Mouse (Mus musculus) forebrain, embryonic 12.5 days (tissue): ENCODE results near the gene Wfs1. TPM values are rescaled to one million over a fixed set of nuclear protein-coding genes. Genes with fewer than 3 reads are reported as not detected.

Experiments
- ATAC-seq: fragments of 200-750 bp; cut with Nextera tagmentation; 2 replicates; pipeline ENCODE4 v1.8.0; 2017; ENCODE audit warnings: moderate TSS enrichment; ENCODE audit not compliant: low FRiP score
- H3K27ac ChIP-seq: fragments of 300-500 bp; sonication (generic); 2 replicates; pipeline ENCODE4 v1.5.1; 2016; ENCODE audit warnings: mild to moderate bottlenecking
- H3K27me3 ChIP-seq: fragments of 300-500 bp; sonication (generic); 2 replicates; pipeline ENCODE4 v1.6.1; 2016; ENCODE audit warnings: mild to moderate bottlenecking
- H3K36me3 ChIP-seq: fragments of 300-500 bp; sonication (generic); replicated peaks from 2 replicates; pipeline ENCODE4 v1.6.1; 2016; ENCODE audit warnings: mild to moderate bottlenecking
- H3K4me1 ChIP-seq: fragments of 300-500 bp; sonication (generic); 2 replicates; pipeline ENCODE4 v1.6.1; 2016
- H3K4me2 ChIP-seq: fragments of 300-500 bp; sonication (generic); 2 replicates; pipeline ENCODE4 v1.6.1; 2016; ENCODE audit warnings: mild to moderate bottlenecking, moderate library complexity
- H3K4me3 ChIP-seq: fragments of 300-500 bp; sonication (generic); replicated peaks from 2 replicates; pipeline ENCODE4 v1.5.1; 2016; ENCODE audit warnings: mild to moderate bottlenecking
- H3K9ac ChIP-seq: fragments of 300-500 bp; sonication (generic); 2 replicates; pipeline ENCODE4 v1.6.1; 2016; ENCODE audit warnings: mild to moderate bottlenecking
- H3K9me3 ChIP-seq: fragments of 300-500 bp; sonication (generic); 2 replicates; pipeline ENCODE4 v1.6.1; 2016
- WGBS: fragments of 180-500 bp; shearing (Covaris S2); methylation state at CpG from one replicate; pipeline ENCODE4 v1.1.7; 2016; 5-methylcytosine and 5-hydroxymethylcytosine counted together
- polyA plus RNA-seq: library from polyadenylated mRNA; unstranded; fragments of >200 nt; fragmentation: Nextera tagmentation; extraction: Ambion mirVana; gene quantifications from 2 replicates; pipeline ENCODE4 v1.2.1, GENCODE M21; 2016

The Wfs1 gene
- polyA plus RNA-seq, result 7.8 and 7.9 TPM in 2 replicates

- Histone ChIP-seq H3K27ac (0 out of 2 replicates have a peak within 1 kb of the TSS, but pooled peaks have one; percentile 5), H3K36me3 (no peaks in the 10 kb centered on the region), H3K4me3 (peak within 1 kb of the TSS; percentile 70), H3K9ac (peak within 1 kb of the TSS; percentile 75), H3K27me3 (peaks cover 17% of the 10 kb centered on the region; the same call in 1 of the 2 replicates), H3K4me1 (peaks cover 20% of the 10 kb centered on the region), H3K9me3 (no peaks in the 10 kb centered on the region), H3K4me2 (peak within 1 kb of the TSS; percentile 95)
- under 1% methylated on average over 58 of the region's 60 CpGs for WGBS
- ATAC-seq, result peak; percentile 99
These were observed at the start of gene Wfs1 for GRCm38 (mm10) chr5:36988781-36989624. Gene Wfs1 (minus strand): TSS chr5:36989205.

- Histone ChIP-seq H3K4me1 (peaks cover 7% of the 10 kb centered on the region; the same call in 1 of the 2 replicates), H3K4me3 (no peak overlapping the region), H3K27me3 (peaks cover 25% of the 10 kb centered on the region), H3K4me2 (no peak overlapping the region), H3K27ac (no peak overlapping the region), H3K9me3 (no peaks in the 10 kb centered on the region), H3K36me3 (no peaks in the 10 kb centered on the region), H3K9ac (no peak overlapping the region)
- ATAC-seq, result no peak
- 69% methylated on average over 3 of the region's 3 CpGs for WGBS
These were observed 47.9 kb upstream of the Wfs1 start for GRCm38 (mm10) chr5:37036884-37037283.

GRCm38 (mm10) chr5:37035896-37036295 is 46.9 kb upstream of the Wfs1 start:
- Histone ChIP-seq H3K36me3 (no peaks in the 10 kb centered on the region), H3K27ac (no peak overlapping the region), H3K4me2 (no peak overlapping the region), H3K4me3 (no peak overlapping the region), H3K27me3 (peaks cover 29% of the 10 kb centered on the region), H3K9ac (no peak overlapping the region), H3K9me3 (no peaks in the 10 kb centered on the region), H3K4me1 (peaks cover under 1% of the 10 kb centered on the region; the same call in 1 of the 2 replicates)
- WGBS, result 83% methylated on average over 6 of the region's 6 CpGs
- no peak for ATAC-seq

- Histone ChIP-seq H3K27ac (no peak overlapping the region), H3K9me3 (no peaks in the 10 kb centered on the region), H3K27me3 (peaks cover 36% of the 10 kb centered on the region), H3K4me2 (no peak overlapping the region), H3K9ac (no peak overlapping the region), H3K36me3 (no peaks in the 10 kb centered on the region), H3K4me3 (no peak overlapping the region), H3K4me1 (no peaks in the 10 kb centered on the region; the same call in 1 of the 2 replicates)
- ATAC-seq, result no peak
- WGBS, result 77% methylated on average over 6 of the region's 6 CpGs
These were observed 46.2 kb upstream of the Wfs1 start for GRCm38 (mm10) chr5:37035192-37035591.

- 55% methylated on average over 9 of the region's 9 CpGs for WGBS
- H3K4me1 ChIP-seq, result peaks cover 12% of the 10 kb centered on the region
- H3K27ac ChIP-seq, result no peak overlapping the region
- H3K9ac ChIP-seq, result no peak overlapping the region
- no peaks in the 10 kb centered on the region for H3K9me3 ChIP-seq
- ATAC-seq, result no peak
- H3K36me3 ChIP-seq, result no peaks in the 10 kb centered on the region
- peaks cover 75% of the 10 kb centered on the region for H3K27me3 ChIP-seq
- H3K4me2 ChIP-seq, result no peak overlapping the region
- H3K4me3 ChIP-seq, result no peak overlapping the region
These were observed 41.7 kb upstream of the Wfs1 start for GRCm38 (mm10) chr5:37030753-37031152.

- Histone ChIP-seq H3K9ac (peak overlapping the region; percentile 55; the same call in 1 of the 2 replicates), H3K4me2 (peak overlapping the region; percentile 99), H3K9me3 (no peaks in the 10 kb centered on the region), H3K36me3 (no peaks in the 10 kb centered on the region), H3K4me1 (peaks cover 12% of the 10 kb centered on the region), H3K4me3 (peak overlapping the region; percentile 67), H3K27me3 (peaks cover 78% of the 10 kb centered on the region), H3K27ac (no peak overlapping the region)
- WGBS, result 1% methylated on average over 17 of the region's 17 CpGs
- no peak for ATAC-seq
These were observed 40.4 kb upstream of the Wfs1 start for GRCm38 (mm10) chr5:37029326-37029905.

- Histone ChIP-seq H3K9me3 (no peaks in the 10 kb centered on the region), H3K9ac (peak overlapping the region; percentile 55), H3K27me3 (peaks cover 85% of the 10 kb centered on the region), H3K4me2 (peak overlapping the region; percentile 99), H3K4me3 (peak overlapping the region; percentile 67), H3K4me1 (peaks cover 12% of the 10 kb centered on the region), H3K36me3 (no peaks in the 10 kb centered on the region), H3K27ac (no peak overlapping the region)
- ATAC-seq, result peak; percentile 78
- WGBS, result under 1% methylated on average over 72 of the region's 72 CpGs
These were observed 39.7 kb upstream of the Wfs1 start for GRCm38 (mm10) chr5:37028486-37029311.

- peak; percentile 94 for ATAC-seq
- H3K36me3 ChIP-seq, result no peaks in the 10 kb centered on the region
- no peaks in the 10 kb centered on the region for H3K9me3 ChIP-seq
- no peak overlapping the region for H3K27ac ChIP-seq
- peak overlapping the region; percentile 67 for H3K4me3 ChIP-seq
- under 1% methylated on average over 36 of the region's 37 CpGs for WGBS
- H3K4me1 ChIP-seq, result peaks cover 12% of the 10 kb centered on the region
- peak overlapping the region; percentile 99 for H3K4me2 ChIP-seq
- H3K9ac ChIP-seq, result peak overlapping the region; percentile 55
- peaks cover 85% of the 10 kb centered on the region for H3K27me3 ChIP-seq
These were observed 39.1 kb upstream of the Wfs1 start for GRCm38 (mm10) chr5:37028104-37028485.

- H3K4me3 ChIP-seq, result peak overlapping the region; percentile 67
- no peak for ATAC-seq
- H3K4me1 ChIP-seq, result peaks cover 12% of the 10 kb centered on the region
- peaks cover 81% of the 10 kb centered on the region for H3K27me3 ChIP-seq
- no peaks in the 10 kb centered on the region for H3K9me3 ChIP-seq
- H3K27ac ChIP-seq, result no peak overlapping the region
- no peaks in the 10 kb centered on the region for H3K36me3 ChIP-seq
- WGBS, result 13% methylated on average over 13 of the region's 13 CpGs
- peak overlapping the region; percentile 99 for H3K4me2 ChIP-seq
- H3K9ac ChIP-seq, result peak overlapping the region; percentile 55; the same call in 1 of the 2 replicates
These were observed 38.7 kb upstream of the Wfs1 start for GRCm38 (mm10) chr5:37027701-37028100.

GRCm38 (mm10) chr5:37017222-37017621 is 28.2 kb upstream of the Wfs1 start:
- ATAC-seq, result no peak
- H3K36me3 ChIP-seq, result no peaks in the 10 kb centered on the region

GRCm38 (mm10) chr5:37015612-37016310 is 26.8 kb upstream of the Wfs1 start:
- peaks cover 5% of the 10 kb centered on the region; the same call in 1 of the 2 replicates for H3K4me1 ChIP-seq
- no peaks in the 10 kb centered on the region for H3K36me3 ChIP-seq
- no peak overlapping the region; the same call in 1 of the 2 replicates for H3K4me3 ChIP-seq
- H3K9me3 ChIP-seq, result no peaks in the 10 kb centered on the region
- ATAC-seq, result no peak
- H3K27me3 ChIP-seq, result peaks cover 50% of the 10 kb centered on the region
- peak overlapping the region; percentile 46 for H3K4me2 ChIP-seq
- no peak overlapping the region for H3K27ac ChIP-seq
- no peak overlapping the region for H3K9ac ChIP-seq
- WGBS, result 6% methylated on average over 27 of the region's 27 CpGs

More at GRCm38 (mm10) chr5:37017222-37017621, 28.2 kb upstream of the Wfs1 start:
- peaks cover 5% of the 10 kb centered on the region; the same call in 1 of the 2 replicates for H3K4me1 ChIP-seq
- H3K9me3 ChIP-seq, result no peaks in the 10 kb centered on the region
- H3K9ac ChIP-seq, result no peak overlapping the region
- peaks cover 42% of the 10 kb centered on the region for H3K27me3 ChIP-seq
- no peak overlapping the region for H3K27ac ChIP-seq
- H3K4me2 ChIP-seq, result no peak overlapping the region
- no peak overlapping the region for H3K4me3 ChIP-seq
- WGBS, result 82% methylated on average over 3 of the region's 3 CpGs
